Mouse (Mus musculus) embryonic stem cell, embryonic (primary cell): ENCODE measurements at regions not wholly inside any gene's neighbourhood (a gene's known extent, or its start where the extent isn't known, plus 50 kb on each side); places are given as distances from the start of the nearest gene placed in this dataset.
"Not testable (repeated sequence)": the region's sequence is repeated elsewhere in the genome, so short reads cannot be mapped to it uniquely, and the experiment has no call there.

ENCODE experiments used
- CTCF ChIA-PET, 4 experiments: fragments of 300-600 bp in 2 of 4; fragments of 350-600 bp in 2 of 4; sonication (Branson Sonifier 250); formaldehyde crosslinking; loops; one replicate each; lab custom pipeline; 2022; ENCODE audit warnings: inconsistent platforms in 2 of 4; lab: Charles Lee
- POLR2A ChIA-PET, 4 experiments: fragments of 300-600 bp in 2 of 4; fragments of 350-600 bp in 2 of 4; sonication (Branson Sonifier 250); formaldehyde crosslinking; loops; one replicate each; lab custom pipeline; 2022; ENCODE audit warnings: antibody characterized with exemption in 4 of 4, inconsistent platforms in 1 of 4; lab: Charles Lee

DNA sequence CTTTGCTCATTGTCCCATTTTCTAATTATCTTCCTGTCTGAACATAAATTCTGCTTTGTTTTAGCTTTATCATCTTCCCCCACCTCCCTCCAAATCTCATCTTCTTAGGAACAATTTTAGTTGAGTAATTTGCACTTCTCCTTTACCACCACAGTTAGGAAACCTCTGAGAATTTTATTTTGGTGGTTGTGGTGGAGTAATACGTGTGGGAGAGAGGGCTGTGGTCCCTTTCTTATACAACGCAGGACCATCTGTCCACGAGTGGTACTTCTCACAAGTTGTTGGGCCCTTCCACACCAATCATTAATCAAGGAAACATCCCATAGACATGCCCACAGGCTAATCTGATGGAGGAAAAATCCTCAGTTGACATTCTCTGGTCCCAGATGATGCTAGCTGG, 614.2 kb upstream of the Olfr1507 start:
- POLR2A ChIA-PET, CTCF ChIA-PET: not testable (repeated sequence)

DNA sequence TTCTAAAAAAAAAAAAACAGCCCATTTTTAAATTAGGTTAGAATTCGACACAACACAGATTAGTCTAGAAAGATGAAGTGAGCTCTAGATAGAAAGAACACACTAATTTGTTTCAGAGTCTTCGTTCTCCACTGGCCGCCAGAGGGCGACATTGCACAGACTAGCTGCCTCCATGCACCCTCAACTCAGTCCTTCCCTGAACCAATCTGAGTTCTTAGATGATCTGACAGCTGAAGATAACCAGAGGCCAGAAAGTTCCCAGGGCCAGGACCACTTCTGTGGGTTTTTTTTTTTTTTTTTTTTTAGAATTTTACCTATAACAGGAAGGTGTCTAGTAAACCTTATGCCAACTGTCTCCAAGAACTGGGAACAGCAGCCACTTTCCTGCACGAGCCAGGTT, 605.8 kb upstream of the Olfr1507 start:
- CTCF ChIA-PET = interaction anchor here in 1 of 4 experiments (0.7 kb wide), 1 partner anchor 476 kb away, joined by 4 read pairs; no protein-coding TSS in a partner anchor
- POLR2A ChIA-PET = not testable (repeated sequence)

DNA sequence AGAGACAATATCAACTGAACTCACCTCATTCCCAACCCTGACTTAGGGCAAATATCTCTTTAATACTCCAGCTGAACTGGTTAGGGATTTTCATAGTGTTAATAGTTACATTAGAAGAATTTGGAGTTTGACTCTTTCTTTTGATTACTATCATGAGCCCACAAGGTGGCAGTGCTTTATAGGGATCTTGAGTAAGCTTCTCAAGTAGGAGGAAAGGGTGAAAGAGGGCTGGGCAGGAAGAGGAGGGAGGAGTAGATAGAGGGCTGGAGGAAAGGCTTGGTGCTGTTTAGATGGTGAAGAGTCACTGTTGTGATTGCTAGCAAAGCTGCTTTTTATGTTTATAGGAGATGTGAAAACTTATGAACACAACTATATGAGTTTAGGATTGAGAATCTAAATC, 595.4 kb upstream of the Olfr1507 start:
- POLR2A ChIA-PET = not testable (repeated sequence)

DNA sequence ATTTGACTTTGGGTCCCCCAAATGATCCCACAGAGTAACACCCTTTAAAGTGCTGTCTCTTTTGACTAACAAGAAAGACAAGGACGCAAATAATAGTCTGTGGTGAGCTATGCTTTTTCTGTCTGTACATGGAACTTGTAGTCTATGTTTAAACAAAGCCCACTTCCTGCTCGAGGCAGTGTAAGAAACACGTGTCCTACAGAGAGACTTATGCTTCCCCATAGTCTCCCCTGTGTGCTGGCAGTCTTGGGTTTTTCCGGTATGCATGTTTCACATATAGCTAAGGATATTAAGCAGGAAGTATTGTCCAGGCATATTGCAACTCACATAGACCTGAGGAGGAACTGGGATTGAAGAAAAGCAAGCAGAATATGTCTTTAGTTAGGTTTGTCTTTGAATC, 586.3 kb upstream of the Olfr1507 start:
- POLR2A ChIA-PET, CTCF ChIA-PET: not testable (repeated sequence)

More for the DNA sequence above, 595.4 kb upstream of the Olfr1507 start:
- CTCF ChIA-PET = not testable (repeated sequence)

DNA sequence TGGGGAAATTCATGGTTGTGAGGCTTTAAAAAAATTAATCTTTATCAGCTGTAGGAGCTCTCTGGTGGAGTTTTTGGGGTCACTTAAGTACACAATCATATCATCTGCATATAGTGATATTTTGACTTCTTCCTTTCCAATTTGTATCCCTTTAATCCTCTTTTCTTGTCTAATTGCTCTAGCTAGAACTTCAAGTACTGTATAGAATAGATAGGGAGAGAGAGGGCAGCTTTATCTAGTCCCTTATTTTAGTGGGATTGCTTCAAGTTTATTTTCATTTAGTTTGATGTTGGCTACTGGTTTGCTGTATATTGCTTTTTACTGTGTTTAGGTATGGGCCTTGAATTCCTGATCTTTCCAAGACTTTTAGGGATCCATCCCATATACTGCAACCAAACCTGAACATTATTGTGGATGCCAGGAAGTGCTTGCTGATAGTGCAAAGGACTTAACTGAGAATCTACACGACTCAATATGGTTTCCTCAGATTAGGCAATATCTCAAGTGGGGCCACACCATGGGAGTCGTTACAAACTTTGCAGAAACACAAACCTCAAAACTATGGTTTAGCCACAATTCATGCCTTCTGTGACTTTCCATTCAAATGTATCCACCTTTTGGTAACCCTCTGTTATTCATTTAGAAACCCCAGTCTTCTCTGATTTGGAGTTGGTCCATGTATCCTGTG, 585.6 kb upstream of the Olfr1507 start:
- CTCF ChIA-PET, POLR2A ChIA-PET: not testable (repeated sequence)

DNA sequence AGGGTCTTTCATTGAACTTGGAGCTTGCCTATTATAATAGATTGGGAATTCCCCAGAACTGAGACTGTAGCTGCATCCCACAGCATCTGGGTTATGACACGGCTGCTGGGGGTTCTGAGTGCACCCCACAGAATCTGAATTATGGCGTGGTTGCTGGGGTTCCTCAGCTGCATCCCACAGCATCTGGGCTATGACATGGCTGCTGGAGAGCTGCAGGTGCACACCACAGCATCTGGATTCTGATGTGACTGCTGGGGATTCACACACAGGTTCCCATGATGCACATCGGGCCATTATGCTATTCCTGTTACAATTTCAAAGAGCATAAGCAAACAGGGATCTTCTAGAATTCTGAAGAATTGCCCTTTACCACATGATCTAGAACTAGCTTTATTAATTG, 585.0 kb upstream of the Olfr1507 start:
- POLR2A ChIA-PET = not testable (repeated sequence)

DNA sequence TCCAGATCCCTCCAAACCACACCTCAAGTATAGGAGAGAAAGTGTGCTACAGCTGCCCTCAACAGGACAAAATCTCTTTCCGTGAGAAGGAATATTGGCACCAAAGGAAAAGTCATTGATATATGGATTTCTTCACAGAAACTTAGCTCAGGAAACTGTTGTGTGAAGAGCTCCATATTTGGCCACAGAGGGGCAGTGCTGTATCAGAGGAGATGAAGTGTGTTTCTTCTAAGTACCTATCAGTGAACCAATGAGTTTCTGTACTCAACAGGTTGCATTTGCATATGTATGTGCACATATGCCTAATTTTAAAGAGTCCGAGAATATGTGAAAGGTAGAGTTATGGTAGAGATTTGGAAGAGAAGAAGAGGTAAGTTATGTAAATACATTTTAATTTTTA, 580.4 kb upstream of the Olfr1507 start:
- POLR2A ChIA-PET, CTCF ChIA-PET: not testable (repeated sequence)

More for the DNA sequence above, 585.0 kb upstream of the Olfr1507 start:
- CTCF ChIA-PET = not testable (repeated sequence)

DNA sequence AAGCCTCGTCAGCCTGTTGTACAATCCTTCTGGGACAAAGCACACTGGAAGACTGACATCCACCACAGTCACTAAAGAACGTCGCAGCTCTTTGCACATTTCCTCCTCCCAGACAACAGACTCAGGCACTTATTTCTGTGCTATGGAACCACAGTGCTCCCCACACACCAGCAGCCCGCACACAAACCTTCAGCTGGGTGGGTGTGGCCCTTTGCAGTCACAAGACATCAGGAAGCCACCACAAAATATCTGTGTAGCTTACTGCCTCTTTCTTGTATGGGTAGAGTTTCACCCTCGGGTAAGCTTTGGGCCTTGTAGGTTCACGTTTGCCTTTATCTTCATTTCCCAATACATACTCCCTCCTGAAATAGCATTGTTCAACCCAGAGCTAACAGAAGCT, 577.6 kb upstream of the Olfr1507 start:
- POLR2A ChIA-PET = not testable (repeated sequence)

DNA sequence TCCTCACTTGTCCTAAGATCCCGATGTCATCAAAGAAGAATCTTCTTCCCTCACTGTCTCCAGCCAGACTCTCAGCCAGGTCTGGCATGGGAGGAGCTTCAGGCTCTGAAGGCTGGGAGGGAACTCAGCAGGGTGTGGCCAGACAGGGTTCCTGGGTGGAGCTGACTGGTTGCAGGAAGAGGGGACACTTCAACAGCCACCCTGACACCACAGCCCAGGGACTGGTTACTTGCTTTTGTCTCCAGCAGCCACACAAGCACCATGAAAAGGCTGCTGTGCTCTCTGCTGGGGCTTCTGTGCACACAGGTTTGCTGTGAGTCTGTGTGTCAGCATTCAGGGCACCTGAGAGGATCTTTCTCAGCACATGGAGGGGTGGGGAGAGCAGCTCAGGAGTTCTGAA, 577.0 kb upstream of the Olfr1507 start:
- CTCF ChIA-PET, POLR2A ChIA-PET: not testable (repeated sequence)

More for the DNA sequence above, 577.6 kb upstream of the Olfr1507 start:
- CTCF ChIA-PET = not testable (repeated sequence)

DNA sequence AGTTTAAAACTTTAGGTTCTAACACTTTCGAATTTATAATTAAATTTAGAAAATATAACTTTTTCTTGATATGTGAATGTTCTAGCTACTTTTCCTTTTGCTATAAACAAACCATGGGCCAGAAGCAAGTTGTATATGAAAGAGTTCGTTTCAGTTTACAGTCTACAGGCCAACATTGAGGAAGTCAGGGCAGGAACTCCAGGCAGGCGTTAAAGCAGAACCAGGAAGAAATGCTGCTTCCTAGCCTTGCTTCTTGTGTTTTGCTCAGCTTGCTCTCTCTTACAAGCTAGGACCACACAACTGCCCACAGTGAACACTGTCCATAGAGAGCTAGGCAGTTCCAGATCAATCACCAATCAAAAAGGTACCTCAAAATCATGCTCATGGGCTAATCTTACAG, 558.9 kb upstream of the Olfr1507 start:
- POLR2A ChIA-PET, CTCF ChIA-PET: not testable (repeated sequence)

DNA sequence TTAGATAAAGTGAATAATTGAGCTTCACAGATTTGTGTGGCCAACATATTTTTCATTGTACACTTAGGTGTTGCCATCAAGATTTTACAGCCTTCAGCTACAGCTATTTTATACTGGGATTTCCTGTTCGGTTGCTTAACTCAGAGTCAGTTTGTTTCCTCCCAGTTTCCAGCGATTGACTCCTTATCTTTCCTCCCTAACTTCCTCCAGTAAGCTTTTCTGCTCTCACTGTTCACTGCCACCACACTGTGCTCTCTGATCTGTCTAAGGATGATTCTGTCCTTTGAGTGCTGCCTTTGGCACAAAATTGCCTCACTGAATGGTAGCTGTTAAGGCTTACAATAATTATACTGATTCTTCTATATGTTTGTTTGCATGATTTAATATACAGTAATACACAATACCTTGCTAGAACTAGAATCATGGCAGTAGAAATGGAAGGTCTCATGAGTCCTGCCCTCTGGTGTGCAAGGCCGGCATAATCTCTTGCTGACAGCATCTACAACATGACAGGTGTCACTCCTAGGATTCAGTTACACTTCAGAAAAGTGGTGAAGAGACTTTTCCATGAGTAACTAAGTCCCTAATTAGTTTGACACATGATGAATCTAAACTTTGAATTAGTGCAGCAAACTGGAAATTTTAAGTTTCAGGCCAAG, 558.0 kb upstream of the Olfr1507 start:
- CTCF ChIA-PET, POLR2A ChIA-PET: not testable (repeated sequence)

DNA sequence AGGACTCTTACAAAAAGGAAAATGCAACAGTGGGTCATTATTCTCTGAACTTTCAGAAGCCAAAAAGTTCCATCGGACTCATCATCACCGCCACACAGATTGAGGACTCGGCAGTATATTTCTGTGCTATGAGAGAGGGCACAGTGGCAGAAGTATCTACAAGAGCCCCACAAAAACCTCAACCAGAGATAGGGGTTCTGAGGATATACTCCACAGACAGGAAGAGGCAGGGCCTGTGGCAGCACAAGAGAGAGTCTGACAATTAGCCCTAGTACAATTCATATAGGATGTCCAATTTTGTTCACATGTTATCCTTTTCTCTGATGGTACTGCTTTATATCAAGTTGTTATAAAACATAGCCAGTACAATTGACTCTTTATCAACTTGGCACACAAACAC, 552.1 kb upstream of the Olfr1507 start:
- CTCF ChIA-PET, POLR2A ChIA-PET: not testable (repeated sequence)

DNA sequence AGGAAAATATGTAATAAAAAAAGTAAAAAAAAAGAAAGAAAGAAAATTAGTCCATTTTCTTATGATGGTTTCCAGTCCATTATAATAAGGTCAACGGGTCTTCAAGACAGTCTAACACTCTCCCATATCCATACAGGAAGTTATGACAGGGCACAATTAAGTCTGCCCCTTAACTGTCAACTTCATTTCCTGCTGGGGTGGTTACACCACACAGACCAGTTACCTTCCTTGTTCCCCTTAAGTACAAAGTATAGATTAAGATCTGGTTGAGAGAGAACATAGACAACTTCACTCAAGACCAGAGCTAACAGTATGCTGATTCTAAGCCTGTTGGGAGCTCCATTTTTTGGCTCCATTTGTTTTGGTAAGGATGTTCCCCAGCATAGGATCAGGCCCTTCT, 551.4 kb upstream of the Olfr1507 start:
- CTCF ChIA-PET, POLR2A ChIA-PET: not testable (repeated sequence)

DNA sequence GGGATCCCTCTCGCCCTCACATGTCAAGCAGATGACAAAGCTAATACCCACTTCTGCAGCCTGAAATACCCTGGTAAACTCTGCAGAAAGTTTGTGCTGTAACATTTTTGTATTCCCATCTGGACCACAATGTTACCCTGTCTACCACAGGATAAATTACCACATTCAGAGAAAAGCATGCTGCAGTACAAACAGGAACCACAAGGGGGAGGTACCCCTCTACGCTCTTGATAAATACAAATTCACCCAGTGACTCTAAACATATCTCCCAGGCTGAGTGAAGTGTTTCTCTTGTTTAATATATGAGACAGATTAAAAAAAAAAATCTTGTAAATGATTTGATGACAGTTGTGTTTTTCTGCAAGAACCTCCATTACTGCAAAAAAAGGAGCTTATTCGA, 549.8 kb upstream of the Olfr1507 start:
- CTCF ChIA-PET = interaction anchor here in 1 of 4 experiments (0.6 kb wide), 1 partner anchor 497 kb away, joined by 3 read pairs; no protein-coding TSS in a partner anchor
- POLR2A ChIA-PET = not testable (repeated sequence)

DNA sequence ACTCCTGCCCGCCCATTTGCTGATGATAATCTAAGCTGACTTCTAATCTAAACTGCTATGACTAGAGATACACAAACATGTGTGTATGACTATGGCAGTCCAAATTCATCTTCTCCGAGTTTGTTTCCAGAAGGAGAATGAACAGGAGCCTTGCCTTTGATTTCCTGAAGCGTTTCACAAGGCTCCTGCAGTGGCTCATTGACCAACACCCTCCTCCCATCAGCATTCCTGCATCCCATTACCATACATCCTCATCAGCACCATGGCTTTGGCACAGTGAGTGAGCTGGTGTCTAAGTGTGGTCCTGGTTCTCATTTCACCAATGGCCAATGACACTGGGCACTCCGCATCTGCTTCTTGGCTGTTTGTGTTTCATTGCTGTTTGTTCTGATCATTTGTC, 548.6 kb upstream of the Olfr1507 start:
- CTCF ChIA-PET = not testable (repeated sequence)

DNA sequence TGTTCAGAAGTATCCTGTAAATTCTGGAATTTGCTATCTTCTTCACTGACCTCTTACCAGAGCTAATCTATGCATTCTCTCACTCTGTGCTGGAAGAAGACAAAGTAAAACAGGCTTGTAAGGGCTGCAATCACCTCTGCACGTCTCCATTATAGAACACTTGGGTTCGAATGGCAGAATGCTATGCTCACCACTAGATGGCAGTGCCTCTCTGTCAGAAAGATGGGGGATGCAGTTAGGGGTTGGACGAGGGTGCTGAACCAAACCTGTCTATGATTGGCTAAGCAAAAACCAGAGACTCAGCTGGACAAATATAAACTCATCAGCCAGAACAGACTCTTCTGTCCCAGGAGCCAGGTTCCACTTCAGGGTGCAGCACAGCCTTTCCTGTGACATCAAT, 546.5 kb upstream of the Olfr1507 start:
- CTCF ChIA-PET = interaction anchor here in 1 of 4 experiments (2.9 kb wide), 1 partner anchor 762 kb away, joined by 14 read pairs; no protein-coding TSS in a partner anchor
- POLR2A ChIA-PET = not testable (repeated sequence)

More for the DNA sequence above, 548.6 kb upstream of the Olfr1507 start:
- POLR2A ChIA-PET = not testable (repeated sequence)

DNA sequence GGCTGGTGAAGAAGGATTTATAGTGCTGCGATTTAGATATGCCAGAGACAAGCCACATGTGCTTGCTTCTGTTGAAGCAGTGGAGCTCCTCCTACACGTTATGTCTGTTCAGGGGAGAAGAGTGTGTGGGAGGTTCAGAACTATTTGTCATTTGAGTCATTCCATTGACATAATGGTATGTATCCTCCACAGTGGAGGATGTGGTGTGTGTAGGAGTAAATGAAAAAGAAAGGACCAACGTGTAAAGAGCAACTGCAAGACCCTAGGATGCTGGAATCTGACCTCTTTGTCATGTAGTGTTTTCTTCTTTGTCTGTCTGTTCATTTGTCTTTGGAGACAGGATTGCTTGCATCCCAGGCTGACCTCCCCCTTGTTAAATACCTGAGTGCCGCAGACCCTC, 543.9 kb upstream of the Olfr1507 start:
- CTCF ChIA-PET = interaction anchor here in 1 of 4 experiments (0.9 kb wide), 1 partner anchor 1135 kb away, joined by 3 read pairs; no protein-coding TSS in a partner anchor
- POLR2A ChIA-PET = not testable (repeated sequence)

DNA sequence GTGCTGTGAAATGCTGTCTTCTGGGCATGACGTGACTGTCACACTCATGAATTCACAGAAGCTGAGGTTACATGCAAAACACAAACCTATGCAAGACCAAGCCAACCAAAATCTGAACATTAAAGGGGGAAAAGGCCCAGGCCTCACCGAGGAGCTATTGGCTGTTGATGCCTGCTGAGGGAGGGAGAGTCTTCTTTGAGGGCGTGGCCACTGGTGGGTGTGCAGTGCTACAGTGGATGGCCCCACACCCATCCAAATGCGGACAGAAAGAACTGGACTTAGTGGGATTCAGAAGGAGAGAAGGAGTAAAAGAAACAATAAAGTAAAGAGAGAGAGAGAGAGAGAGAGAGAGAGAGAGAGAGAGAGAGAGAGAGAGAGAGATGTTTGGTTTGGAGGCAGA, 539.4 kb upstream of the Olfr1507 start:
- POLR2A ChIA-PET, CTCF ChIA-PET: not testable (repeated sequence)

DNA sequence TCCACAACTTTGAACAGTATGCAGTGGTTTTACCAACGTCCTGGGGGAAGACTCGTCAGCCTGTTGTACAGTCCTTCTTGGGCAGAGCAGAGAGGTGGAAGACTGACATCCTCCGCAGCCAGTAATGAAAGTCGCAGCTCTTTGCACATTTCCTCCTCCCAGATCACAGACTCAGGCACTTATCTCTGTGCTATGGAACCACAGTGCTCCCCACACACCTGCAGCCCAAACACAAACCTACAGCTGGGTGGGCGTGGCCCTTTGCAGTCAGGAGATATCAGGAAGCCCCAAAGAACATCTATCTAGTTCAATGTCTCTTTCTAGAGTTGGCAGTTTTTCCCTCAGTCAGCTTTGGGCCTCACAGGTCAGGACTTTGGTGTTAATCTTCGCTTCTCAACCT, 537.7 kb upstream of the Olfr1507 start:
- CTCF ChIA-PET, POLR2A ChIA-PET: not testable (repeated sequence)

DNA sequence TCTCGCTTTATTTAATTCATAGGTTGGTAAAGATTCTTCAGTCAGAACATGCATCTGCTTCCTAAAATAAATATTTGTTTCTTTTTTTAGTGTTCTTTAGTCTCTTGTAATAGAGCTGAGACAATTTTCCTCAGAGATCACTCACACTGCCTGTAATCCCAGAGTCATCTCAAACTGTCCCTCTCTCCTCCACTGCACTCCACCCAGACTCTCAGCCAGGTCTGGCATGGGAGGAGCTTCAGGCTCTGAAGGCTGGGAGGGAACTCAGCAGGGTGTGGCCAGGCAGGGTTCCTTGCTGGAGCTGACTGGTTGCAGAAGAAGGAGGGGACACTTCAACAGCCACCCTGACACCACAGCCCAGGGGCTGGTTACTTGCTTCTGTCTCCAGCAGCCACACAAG, 536.9 kb upstream of the Olfr1507 start:
- CTCF ChIA-PET, POLR2A ChIA-PET: not testable (repeated sequence)

DNA sequence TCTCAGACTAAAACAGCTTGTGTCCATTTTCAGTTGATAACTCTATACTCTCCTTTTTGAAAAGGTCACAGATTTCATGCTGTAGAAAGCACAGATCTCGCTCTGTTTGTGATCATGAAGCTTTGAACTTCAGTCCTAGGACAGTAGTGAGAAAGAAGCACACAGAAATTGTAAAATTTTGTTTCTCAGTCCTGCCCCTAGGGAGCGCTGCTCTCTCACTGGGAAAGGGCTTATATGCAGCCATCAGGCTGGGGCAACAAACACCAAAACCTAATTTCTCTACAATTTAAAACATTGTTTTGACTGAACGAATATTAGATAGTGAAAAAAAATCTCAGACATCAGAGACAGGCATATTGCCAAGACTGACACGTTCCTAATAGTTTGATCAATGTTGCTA, 534.7 kb upstream of the Olfr1507 start:
- CTCF ChIA-PET, POLR2A ChIA-PET: not testable (repeated sequence)
